ENCODE assay signal across 8 mouse cellular contexts in genomic region chr5:77094510-77095491, GRCm38 (mm10). TPM values are rescaled to one million over a fixed set of nuclear protein-coding genes. Genes with fewer than 3 reads are reported as not detected.
DNase-seq lines count a peak whose midpoint lies in the region; ATAC-seq and TF ChIP-seq lines count a peak whose summit lies in the region.

No protein-coding gene starts in this region.

- DNase-seq in gastrocnemius, postnatal 10 days, result peak; percentile 78
- DNase-seq in hindbrain, postnatal 0 days (ENCODE audit: low spot score), result peak; percentile 76
- peak; percentile 47 to 59 for DNase-seq in left cerebral cortex, postnatal 25 days (ENCODE audit: low spot score in 2 of 2)
- peak; percentile 52 to 77 for DNase-seq in right cerebral cortex, postnatal 10 days (ENCODE audit: low spot score in 2 of 2)
- DNase-seq in urinary bladder, postnatal 14 days (ENCODE audit: low spot score), result peak; percentile 82

- under 1% methylated on average over 68 of the region's 69 CpGs for WGBS in hindbrain, postnatal 0 days

- H3K4me1 ChIP-seq in hindbrain, postnatal 0 days (ENCODE audit: insufficient read depth, low read length), result 0 out of 2 replicates have a peak, but pooled peaks cover 4% of the 10 kb centered on the region

- intact Hi-C loops in left cerebral cortex, postnatal 25 days (cut with DNase I), result no loop called here

- H3K4me3 ChIP-seq in hindbrain, postnatal 0 days (ENCODE audit: low read length), result peak overlapping the region; percentile 68

- H3K9ac ChIP-seq in hindbrain, postnatal 0 days (replicated peaks; ENCODE audit: low read length), result peak overlapping the region; percentile 57

- no peak for TF ChIP-seq CTCF in hindbrain, postnatal 0 days (IDR thresholded peaks at IDR 0.05; ENCODE audit: low read depth)

- peak overlapping the region; percentile 59; the same call in 1 of the 2 replicates for H3K27ac ChIP-seq in hindbrain, postnatal 0 days

- peak; percentile 71 for ATAC-seq in activated CD4-positive, CD25-positive, alpha-beta regulatory T cell, adult 4 months
- ATAC-seq in common myeloid progenitor, adult 5-6 weeks (replicated peaks; ENCODE audit: low read depth, poor library complexity, severe bottlenecking), result peak; percentile 85
- ATAC-seq in hindbrain, postnatal 0 days, result peak; percentile 83
- ATAC-seq in megakaryocyte progenitor cell, adult 5-6 weeks (replicated peaks; ENCODE audit: poor library complexity), result peak; percentile 68

- H3K4me2 ChIP-seq in hindbrain, postnatal 0 days (ENCODE audit: low read depth, low read length), result peak overlapping the region; percentile 100

- H3K27me3 ChIP-seq in hindbrain, postnatal 0 days (ENCODE audit: insufficient read depth, low read length), result no peaks in the 10 kb centered on the region

- no peaks in the 10 kb centered on the region for H3K9me3 ChIP-seq in hindbrain, postnatal 0 days (ENCODE audit: low read length)

- no peaks in the 10 kb centered on the region for H3K36me3 ChIP-seq in hindbrain, postnatal 0 days (ENCODE audit: insufficient read depth, low read length)

RNA-seq across cellular contexts. Expression of gene Hopx, which starts 20.1 kb away (rescaled TPM):
- polyA plus RNA-seq in activated CD4-positive, CD25-positive, alpha-beta regulatory T cell, adult 4 months (2017; shearing (Covaris generic)), result 10 to 100 TPM; 17.5 to 20.6 TPM
- 1.2 TPM in 1 of 2 replicates, not detected in the other for total RNA-seq in common myeloid progenitor, adult 5-6 weeks (2017)
- total RNA-seq in gastrocnemius, postnatal 10 days (2021), result 10 to 100 TPM; 11.2 to 13.9 TPM
- total RNA-seq in hindbrain, postnatal 0 days (2014; rRNA removed), result 69.6 and 94.8 TPM in 2 replicates
- polyA plus RNA-seq in hindbrain, postnatal 0 days (2015; fragmentation: Nextera tagmentation; extraction: Ambion mirVana), result 7.3 and 10.3 TPM in 2 replicates
- 10 to 100 TPM; 21.1 to 25.5 TPM for total RNA-seq in left cerebral cortex, postnatal 25 days (2021)
- 5.5 TPM in 2 replicates for total RNA-seq in megakaryocyte progenitor cell, adult 5-6 weeks (2015)
- total RNA-seq in megakaryocyte progenitor cell, adult 5-6 weeks (2017), result 1.5 and 3.2 TPM in 2 replicates

Comparison
In these comparisons a context has a peak if more than half of its experiments do, and no peak if none do; other contexts are left out.
1. Peak in every context shown above with its lines: DNase-seq, ATAC-seq, H3K4me3 ChIP-seq and H3K27ac ChIP-seq.